Mouse (Mus musculus): Measurements from ENCODE around the gene Top3a. TPM values are rescaled to one million over a fixed set of nuclear protein-coding genes. Genes with fewer than 3 reads are reported as not detected.

Top3a gene
- polyA plus RNA-seq, 1 experiment from 2014 or later, result 8.2 TPM

DNA sequence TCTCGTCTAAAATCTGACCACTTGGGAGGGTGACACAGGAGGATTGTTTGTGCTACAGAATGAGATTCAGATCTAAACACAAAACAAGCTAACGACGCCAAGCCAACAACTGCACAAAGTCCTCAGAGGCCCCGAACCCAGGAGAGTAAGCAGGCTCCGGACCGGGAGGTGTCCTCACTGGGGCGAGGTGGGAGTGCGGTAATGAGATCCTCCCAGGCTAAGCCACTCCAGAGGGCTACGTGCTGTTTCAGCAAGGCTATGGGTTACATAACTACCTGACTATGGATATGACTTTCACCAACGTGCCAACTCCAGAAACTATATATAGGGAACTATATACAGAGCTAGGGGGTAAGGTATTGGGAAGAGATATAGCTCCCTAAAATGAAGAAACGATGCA is 19.2 kb upstream of the Top3a start:
- WGBS, result 73% methylated on average over 11 of the region's 11 CpGs
- no peak for TF ChIP-seq CTCF (IDR thresholded peaks at IDR 0.05; ENCODE audit: low read depth)
- no peak overlapping the region for H3K27ac ChIP-seq
- ATAC-seq (replicated peaks; ENCODE audit: low FRiP score, low read depth) (no peak), DNase-seq (ENCODE audit: low spot score) (no peak)
- H3K27me3 ChIP-seq (ENCODE audit: insufficient read depth, low read length), result no peaks in the 10 kb centered on the region
- H3K9ac ChIP-seq (ENCODE audit: low read depth, low read length), result no peak overlapping the region
- no peak overlapping the region for H3K4me3 ChIP-seq (replicated peaks; ENCODE audit: low read depth, low read length)
- no peaks in the 10 kb centered on the region for H3K4me1 ChIP-seq (replicated peaks; ENCODE audit: insufficient read depth, low read length)
- no peaks in the 10 kb centered on the region for H3K9me3 ChIP-seq (replicated peaks; ENCODE audit: low read length)
- peaks cover 16% of the 10 kb centered on the region for H3K36me3 ChIP-seq (ENCODE audit: insufficient read depth, low read length)
- H3K4me2 ChIP-seq (ENCODE audit: low read length), result no peak overlapping the region

DNA sequence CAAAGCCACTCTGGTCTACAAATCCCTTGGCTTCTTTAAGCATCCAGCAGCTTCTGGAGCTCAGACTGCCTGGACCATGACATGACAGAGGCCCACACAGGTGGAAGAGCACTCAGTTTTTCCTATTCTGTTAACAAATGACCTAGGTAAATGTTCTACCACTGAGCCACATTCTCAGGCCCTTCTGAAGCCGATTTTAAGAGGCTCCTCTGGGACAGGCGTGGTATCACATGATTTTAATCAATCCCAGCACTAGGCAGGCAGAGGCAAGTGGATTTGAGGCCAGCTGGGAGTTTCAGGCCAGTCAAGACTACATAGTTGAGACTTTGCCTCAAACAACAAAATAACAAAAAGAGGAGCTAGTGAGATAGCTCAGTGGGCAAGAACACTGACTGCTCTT is 13.3 kb upstream of the Top3a start:
- Histone ChIP-seq H3K4me3 (replicated peaks; ENCODE audit: low read depth, low read length) (no peak overlapping the region), H3K27me3 (ENCODE audit: insufficient read depth, low read length) (no peaks in the 10 kb centered on the region), H3K4me1 (replicated peaks; ENCODE audit: insufficient read depth, low read length) (no peaks in the 10 kb centered on the region), H3K36me3 (ENCODE audit: insufficient read depth, low read length) (peaks cover 42% of the 10 kb centered on the region), H3K27ac (no peak overlapping the region), H3K4me2 (ENCODE audit: low read length) (no peak overlapping the region), H3K9me3 (replicated peaks; ENCODE audit: low read length) (no peaks in the 10 kb centered on the region), H3K9ac (ENCODE audit: low read depth, low read length) (no peak overlapping the region)
- no peak for DNase-seq (ENCODE audit: low spot score)
- TF ChIP-seq CTCF (IDR thresholded peaks at IDR 0.05; ENCODE audit: low read depth), result no peak
- ATAC-seq (replicated peaks; ENCODE audit: low FRiP score, low read depth), result no peak
- 72% methylated on average over 2 of the region's 2 CpGs for WGBS

DNA sequence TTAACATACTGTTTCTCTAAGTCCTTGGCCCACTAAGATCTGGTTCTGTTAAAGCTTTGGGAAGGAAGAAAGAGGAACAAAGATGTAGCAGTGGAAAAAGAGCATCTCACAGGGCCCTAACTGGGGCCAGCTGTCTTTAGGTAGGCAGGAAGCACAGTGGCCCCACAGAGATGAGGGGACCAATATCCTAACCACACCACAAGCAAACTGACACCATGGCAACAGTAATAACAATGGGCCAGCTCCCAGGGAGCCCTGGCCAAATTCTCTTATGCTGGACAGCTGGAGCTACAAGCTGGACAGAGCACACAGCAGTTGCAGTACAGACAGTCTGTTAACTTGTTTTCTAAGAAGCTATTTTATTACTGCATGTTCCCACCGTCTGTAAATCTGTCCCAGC is 10.4 kb upstream of the Top3a start:
- DNase-seq (ENCODE audit: low spot score), result no peak
- no peak overlapping the region for H3K4me3 ChIP-seq (replicated peaks; ENCODE audit: low read depth, low read length)
- no peaks in the 10 kb centered on the region for H3K4me1 ChIP-seq (replicated peaks; ENCODE audit: insufficient read depth, low read length)
- no peaks in the 10 kb centered on the region for H3K27me3 ChIP-seq (ENCODE audit: insufficient read depth, low read length)
- H3K9ac ChIP-seq (ENCODE audit: low read depth, low read length), result no peak overlapping the region
- H3K9me3 ChIP-seq (replicated peaks; ENCODE audit: low read length), result no peaks in the 10 kb centered on the region
- TF ChIP-seq CTCF (IDR thresholded peaks at IDR 0.05; ENCODE audit: low read depth), result no peak
- no peak overlapping the region for H3K4me2 ChIP-seq (ENCODE audit: low read length)
- H3K27ac ChIP-seq, result no peak overlapping the region
- 69% methylated on average over 1 of the region's 1 CpGs for WGBS
- peaks cover 53% of the 10 kb centered on the region for H3K36me3 ChIP-seq (ENCODE audit: insufficient read depth, low read length)
- ATAC-seq (replicated peaks; ENCODE audit: low FRiP score, low read depth), result no peak

DNA sequence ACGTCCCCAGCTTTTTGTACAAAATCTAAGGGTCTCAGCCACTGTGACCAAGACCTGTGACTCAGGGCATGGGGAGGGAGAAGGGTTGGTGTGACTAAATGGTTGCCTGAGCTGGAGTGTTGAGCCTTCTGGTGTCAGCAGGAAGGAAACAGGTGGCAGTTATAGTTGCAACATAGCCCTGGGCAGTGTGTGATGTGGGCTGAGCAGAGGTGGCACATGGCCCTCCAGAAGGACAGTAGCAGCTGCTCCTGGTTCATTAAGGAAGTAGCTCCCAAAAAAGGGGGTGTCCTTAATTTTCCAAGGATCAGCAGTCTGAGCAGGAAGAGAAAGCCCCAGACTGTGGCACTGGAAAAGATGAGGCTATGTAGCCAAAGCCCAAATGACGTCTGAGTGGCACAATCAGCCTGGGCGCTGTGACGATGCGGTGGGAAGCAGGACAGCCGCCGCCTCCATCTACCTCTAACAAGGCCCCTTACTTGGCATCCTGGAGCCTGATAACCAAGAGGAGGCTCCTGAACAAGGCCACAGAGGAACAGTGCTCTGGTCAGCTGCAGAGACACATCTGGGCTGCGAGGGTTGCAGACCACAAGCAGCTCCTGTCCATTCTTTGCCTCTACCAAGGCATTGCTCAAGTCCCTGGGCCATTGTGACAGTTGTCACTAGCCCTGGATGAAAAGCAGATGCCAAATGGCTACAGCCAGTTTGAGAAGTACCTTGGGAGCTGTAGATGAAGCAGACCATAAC is 7.2 kb upstream of the Top3a start:
- Histone ChIP-seq H3K27me3 (ENCODE audit: insufficient read depth, low read length) (no peaks in the 10 kb centered on the region), H3K36me3 (ENCODE audit: insufficient read depth, low read length) (peaks cover 40% of the 10 kb centered on the region), H3K9ac (ENCODE audit: low read depth, low read length) (no peak overlapping the region), H3K4me3 (replicated peaks; ENCODE audit: low read depth, low read length) (no peak overlapping the region), H3K4me1 (replicated peaks; ENCODE audit: insufficient read depth, low read length) (peaks cover 25% of the 10 kb centered on the region), H3K4me2 (ENCODE audit: low read length) (no peak overlapping the region), H3K9me3 (replicated peaks; ENCODE audit: low read length) (no peaks in the 10 kb centered on the region), H3K27ac (no peak overlapping the region)
- ATAC-seq (replicated peaks; ENCODE audit: low FRiP score, low read depth) (no peak), DNase-seq (ENCODE audit: low spot score) (no peak)
- WGBS, result 92% methylated on average over 8 of the region's 8 CpGs
- TF ChIP-seq CTCF (IDR thresholded peaks at IDR 0.05; ENCODE audit: low read depth), result no peak

DNA sequence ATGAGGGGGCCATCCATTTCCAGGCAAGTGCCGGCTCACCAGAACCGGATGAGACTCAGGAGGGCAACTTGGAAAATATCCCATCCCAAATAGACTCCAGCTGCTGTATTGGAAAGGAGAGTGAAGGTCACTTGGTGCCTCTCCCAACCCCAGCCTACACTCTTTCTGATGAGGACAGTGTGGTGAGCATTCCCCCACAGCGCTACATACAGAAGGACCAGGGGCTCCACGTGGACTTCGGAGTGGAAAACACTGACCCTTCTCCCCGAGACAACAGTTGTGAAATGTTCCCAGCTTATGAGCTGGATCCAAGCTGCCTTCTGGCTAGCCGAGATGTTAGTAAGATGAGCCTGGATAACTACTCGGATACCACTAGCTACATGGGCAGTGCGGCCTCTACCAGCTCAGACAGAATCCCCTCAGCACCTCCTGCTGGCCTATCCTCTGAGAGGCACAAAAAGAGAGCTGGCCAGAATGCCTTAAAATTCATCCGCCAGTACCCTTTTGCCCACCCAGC is 2.6 kb upstream of the Top3a start:
- Histone ChIP-seq H3K36me3 (ENCODE audit: insufficient read depth, low read length) (peaks cover 12% of the 10 kb centered on the region), H3K27me3 (ENCODE audit: insufficient read depth, low read length) (no peaks in the 10 kb centered on the region), H3K27ac (no peak overlapping the region), H3K9me3 (replicated peaks; ENCODE audit: low read length) (no peaks in the 10 kb centered on the region), H3K4me1 (replicated peaks; ENCODE audit: insufficient read depth, low read length) (peaks cover 51% of the 10 kb centered on the region), H3K4me2 (ENCODE audit: low read length) (peak overlapping the region; percentile 46), H3K4me3 (replicated peaks; ENCODE audit: low read depth, low read length) (peak overlapping the region; percentile 18; the same call in 1 of the 2 replicates), H3K9ac (ENCODE audit: low read depth, low read length) (no peak overlapping the region)
- TF ChIP-seq CTCF (IDR thresholded peaks at IDR 0.05; ENCODE audit: low read depth), result no peak
- no peak for DNase-seq (ENCODE audit: low spot score)
- no peak for ATAC-seq (replicated peaks; ENCODE audit: low FRiP score, low read depth)
- 86% methylated on average over 10 of the region's 10 CpGs for WGBS

DNA sequence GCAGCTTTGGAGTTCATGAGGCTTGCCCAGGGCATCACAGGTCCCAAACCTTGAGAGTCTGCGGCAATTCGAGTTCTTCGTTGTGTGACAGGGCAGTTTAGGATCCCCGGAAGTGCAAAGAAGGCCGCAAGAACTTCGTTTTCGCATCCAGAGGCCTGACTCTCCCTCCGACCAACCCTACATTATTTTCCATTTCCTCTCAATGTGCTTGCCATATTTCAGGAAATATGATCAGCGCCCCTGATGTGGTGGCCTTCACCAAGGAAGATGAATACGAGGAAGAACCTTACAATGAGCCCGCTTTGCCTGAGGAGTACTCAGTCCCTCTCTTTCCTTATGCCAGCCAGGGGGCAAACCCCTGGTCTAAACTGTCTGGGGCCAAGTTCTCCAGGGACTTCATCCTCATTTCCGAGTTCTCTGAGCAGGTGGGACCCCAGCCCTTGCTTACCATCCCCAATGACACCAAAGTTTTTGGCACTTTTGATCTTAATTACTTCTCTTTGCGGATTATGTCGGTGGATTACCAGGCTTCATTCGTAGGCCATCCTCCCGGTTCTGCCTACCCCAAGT is 721 bp upstream of the Top3a start:
- peak overlapping the region; percentile 93 for H3K27ac ChIP-seq
- H3K4me3 ChIP-seq (replicated peaks; ENCODE audit: low read depth, low read length), result peak overlapping the region; percentile 78
- H3K27me3 ChIP-seq (ENCODE audit: insufficient read depth, low read length), result no peaks in the 10 kb centered on the region
- peak overlapping the region; percentile 93 for H3K4me2 ChIP-seq (ENCODE audit: low read length)
- H3K36me3 ChIP-seq (ENCODE audit: insufficient read depth, low read length), result no peaks in the 10 kb centered on the region
- 23% methylated on average over 16 of the region's 16 CpGs for WGBS
- H3K4me1 ChIP-seq (replicated peaks; ENCODE audit: insufficient read depth, low read length), result peaks cover 51% of the 10 kb centered on the region
- H3K9ac ChIP-seq (ENCODE audit: low read depth, low read length), result peak overlapping the region; percentile 83
- no peak for ATAC-seq (replicated peaks; ENCODE audit: low FRiP score, low read depth)
- TF ChIP-seq CTCF (IDR thresholded peaks at IDR 0.05; ENCODE audit: low read depth), result no peak
- no peaks in the 10 kb centered on the region for H3K9me3 ChIP-seq (replicated peaks; ENCODE audit: low read length)
- DNase-seq (ENCODE audit: low spot score), result no peak

Data from kidney, postnatal 0 days (tissue).